Mouse (Mus musculus) cortical plate, adult 2 months (tissue): Measurements from ENCODE around the gene Cox7a1. TPM values are rescaled to one million over a fixed set of nuclear protein-coding genes. Genes with fewer than 3 reads are reported as not detected.
"Not testable (repeated sequence)": the region's sequence is repeated elsewhere in the genome, so short reads cannot be mapped to it uniquely, and the experiment has no call there.

Source experiments
- H3K27ac ChIP-seq: fragments of 200-500 bp; 2 replicates; pipeline ENCODE4 v1.5.1; 2012; ENCODE audit warnings: low read length, control low read depth, inconsistent platforms; ENCODE audit not compliant: insufficient read depth
- H3K4me1 ChIP-seq: fragments of 200-500 bp; 2 replicates; pipeline ENCODE4 v1.6.1; 2011; ENCODE audit warnings: low read length; ENCODE audit not compliant: control insufficient read depth, insufficient read depth
- H3K4me3 ChIP-seq: fragments of 200-500 bp; 2 replicates; pipeline ENCODE4 v1.5.1; 2011; ENCODE audit warnings: mild to moderate bottlenecking, low read length, control low read depth; ENCODE audit not compliant: insufficient read depth
- CTCF ChIP-seq: fragments of 200-500 bp; IDR thresholded peaks from 2 replicates; pipeline ENCODE4 v1.5.1; 2011; ENCODE audit warnings: mild to moderate bottlenecking, control low read depth, low read length; ENCODE audit not compliant: insufficient read depth; ENCODE audit errors: extremely low read depth
- POLR2A ChIP-seq: fragments of 200-500 bp; IDR thresholded peaks from 2 replicates; pipeline ENCODE4 v1.6.1; 2011; ENCODE audit warnings: mild to moderate bottlenecking, low read length, control low read depth; ENCODE audit not compliant: insufficient read depth; ENCODE audit errors: extremely low read depth
- polyA plus RNA-seq: library from polyadenylated mRNA; depleted of rRNA; stranded (reverse); fragments of >200 nt; gene quantifications from 2 replicates; pipeline ENCODE4 v1.2.3, GENCODE M21; 2012

The Cox7a1 gene
- polyA plus RNA-seq, 1 experiment = 7.4 TPM

GRCm38 (mm10) chr7:30199498-30200139 lies 15.7 kb downstream of the Cox7a1 start:
- H3K27ac ChIP-seq = no peak overlapping the region
- no peaks in the 10 kb centered on the region for H3K4me1 ChIP-seq
- no peak overlapping the region for H3K4me3 ChIP-seq
- TF ChIP-seq POLR2A (no peak), CTCF (no peak)

- no peak for TF ChIP-seq POLR2A
- TF ChIP-seq CTCF = no peak
- H3K4me1 ChIP-seq = no peaks in the 10 kb centered on the region
- H3K4me3 ChIP-seq = no peak overlapping the region
- H3K27ac ChIP-seq = no peak overlapping the region
Observed at GRCm38 (mm10) chr7:30200200-30200599, 16.3 kb downstream of the Cox7a1 start.

- H3K4me3 ChIP-seq, H3K4me1 ChIP-seq, H3K27ac ChIP-seq: not testable (repeated sequence)
Observed at GRCm38 (mm10) chr7:30200661-30201060, 16.7 kb downstream of the Cox7a1 start.

GRCm38 (mm10) chr7:30202895-30203690 lies 19.1 kb downstream of the Cox7a1 start:
- Histone ChIP-seq H3K27ac (no peak overlapping the region), H3K4me3 (no peak overlapping the region), H3K4me1 (no peaks in the 10 kb centered on the region)
- TF ChIP-seq CTCF (no peak), POLR2A (no peak)

- Histone ChIP-seq H3K4me1 (no peaks in the 10 kb centered on the region), H3K4me3 (no peak overlapping the region), H3K27ac (no peak overlapping the region)
- no peak for TF ChIP-seq POLR2A
- no peak for TF ChIP-seq CTCF
Observed at GRCm38 (mm10) chr7:30204380-30204779, 20.4 kb downstream of the Cox7a1 start.

- TF ChIP-seq CTCF (peak; percentile 74), POLR2A (no peak)
- no peak overlapping the region for H3K4me3 ChIP-seq
- H3K4me1 ChIP-seq = no peaks in the 10 kb centered on the region
- no peak overlapping the region for H3K27ac ChIP-seq
Observed at GRCm38 (mm10) chr7:30205383-30205782, 21.4 kb downstream of the Cox7a1 start.

GRCm38 (mm10) chr7:30206364-30206763 lies 22.4 kb downstream of the Cox7a1 start:
- not testable (repeated sequence) for H3K4me3 ChIP-seq, H3K27ac ChIP-seq, H3K4me1 ChIP-seq

GRCm38 (mm10) chr7:30211025-30211424 lies 27.1 kb downstream of the Cox7a1 start:
- H3K27ac ChIP-seq = no peak overlapping the region
- no peaks in the 10 kb centered on the region for H3K4me1 ChIP-seq
- no peak for TF ChIP-seq CTCF
- TF ChIP-seq POLR2A = no peak
- no peak overlapping the region for H3K4me3 ChIP-seq

GRCm38 (mm10) chr7:30213881-30214280 lies 29.9 kb downstream of the Cox7a1 start:
- TF ChIP-seq POLR2A (no peak), CTCF (no peak)
- Histone ChIP-seq H3K4me3 (no peak overlapping the region), H3K4me1 (no peaks in the 10 kb centered on the region), H3K27ac (no peak overlapping the region)

GRCm38 (mm10) chr7:30215875-30216274 lies 31.9 kb downstream of the Cox7a1 start:
- H3K27ac ChIP-seq = no peak overlapping the region
- TF ChIP-seq CTCF = no peak
- no peak for TF ChIP-seq POLR2A
- no peak overlapping the region for H3K4me3 ChIP-seq
- peaks cover 3% of the 10 kb centered on the region; the same call in 1 of the 2 replicates for H3K4me1 ChIP-seq

GRCm38 (mm10) chr7:30216723-30217151 lies 32.8 kb downstream of the Cox7a1 start:
- Histone ChIP-seq H3K4me1 (peaks cover 3% of the 10 kb centered on the region; the same call in 1 of the 2 replicates), H3K27ac (no peak overlapping the region), H3K4me3 (no peak overlapping the region; the same call in 1 of the 2 replicates)
- TF ChIP-seq POLR2A = 0 out of 2 replicates have a peak, but pooled peaks have one; percentile 18
- peak; percentile 72 for TF ChIP-seq CTCF
